Mouse (Mus musculus): ENCODE data around the gene Pskh1.
A peak's percentile ranks its signal among the peaks of the same experiment; 100 is the strongest.

Gene Pskh1

DNA sequence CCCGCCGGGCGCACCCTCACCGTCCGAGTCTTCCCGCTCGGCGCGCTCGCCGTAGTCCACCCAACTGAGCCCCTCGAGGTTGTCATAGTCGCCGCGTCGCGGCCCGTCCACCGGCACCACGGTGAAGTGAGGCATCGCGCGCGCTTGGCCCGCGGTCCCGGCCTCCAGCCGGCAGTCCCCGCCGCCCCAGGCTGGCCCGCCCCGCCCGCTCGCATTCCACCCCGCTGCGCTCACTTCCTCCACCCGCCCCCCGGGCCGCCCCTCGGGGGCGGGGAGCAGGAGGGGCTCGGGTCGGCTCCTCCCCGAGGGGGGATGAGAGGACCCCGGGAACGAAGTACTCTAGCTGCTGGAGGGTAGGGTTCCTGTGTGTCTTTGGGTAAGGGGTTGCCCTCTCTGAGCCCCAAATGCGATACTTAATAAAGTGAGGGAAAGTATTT lies 65.7 kb downstream of the Pskh1 start, which contains the start of gene Slc12a4:
Slc12a4 (minus strand) TSS at position 193 of the 437 bp plus-strand sequence.
- TF ChIP-seq NANOG (IDR thresholded peaks at IDR 0.05; ENCODE audit: borderline replicate concordance, low read length) (no peak), POU5F1 (IDR thresholded peaks at IDR 0.05; ENCODE audit: borderline replicate concordance, low read length) (no peak), CTCF (conservative IDR thresholded peaks at IDR 0.05; ENCODE audit: low read length) (no peak)

DNA sequence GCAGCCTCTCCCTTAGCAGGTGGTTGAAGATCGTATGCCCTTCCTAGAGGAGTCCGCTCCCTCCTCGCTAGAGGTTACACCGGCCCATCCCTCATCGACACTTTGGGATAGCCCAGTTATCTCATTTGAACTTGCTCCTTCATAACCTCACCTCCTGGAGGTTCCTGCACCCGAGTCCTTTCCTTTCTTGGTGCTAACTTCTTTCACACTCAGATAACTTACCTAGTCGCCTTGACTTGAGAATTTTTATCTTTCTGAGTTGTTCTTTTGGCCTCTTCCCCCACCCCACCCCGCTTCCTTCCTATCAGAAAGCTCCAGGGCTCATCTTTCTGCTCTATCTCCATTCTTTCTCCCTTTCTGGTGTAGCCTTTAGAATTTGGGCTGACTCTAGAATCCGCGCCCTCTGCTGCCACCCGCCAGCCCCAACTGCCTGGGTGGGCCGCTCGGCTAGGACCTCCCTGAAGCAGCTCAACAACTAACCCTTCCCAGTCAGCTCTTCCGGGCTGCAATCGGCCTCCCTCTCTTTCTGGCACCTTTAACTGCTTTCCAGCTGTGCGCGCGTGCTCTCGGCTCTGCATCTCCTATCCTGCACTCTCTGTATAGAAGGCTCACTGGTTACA lies 66.6 kb downstream of the Pskh1 start:
- TF ChIP-seq POU5F1 (IDR thresholded peaks at IDR 0.05; ENCODE audit: borderline replicate concordance, low read length), result no peak
- TF ChIP-seq CTCF (conservative IDR thresholded peaks at IDR 0.05; ENCODE audit: low read length), result no peak
- peak; percentile 69; the same call in 1 of the 2 replicates for TF ChIP-seq NANOG (IDR thresholded peaks at IDR 0.05; ENCODE audit: borderline replicate concordance, low read length)
- Histone ChIP-seq H3K36me3 (ENCODE audit: insufficient read depth, low read length) (peaks cover 7% of the 10 kb centered on the region; the same call in 1 of the 2 replicates), H3K27me3 (ENCODE audit: insufficient read depth, low read length) (peaks cover 6% of the 10 kb centered on the region; the same call in 1 of the 2 replicates), H3K9me3 (ENCODE audit: low read length) (no peaks in the 10 kb centered on the region), H3K4me1 (replicated peaks; ENCODE audit: low read depth, low read length) (peaks cover 84% of the 10 kb centered on the region), H3K4me3 (replicated peaks; ENCODE audit: low read length) (peak overlapping the region; percentile 94)

More for the DNA sequence above, 65.7 kb downstream of the Pskh1 start, which contains the start of gene Slc12a4:
- Histone ChIP-seq H3K4me3 (replicated peaks; ENCODE audit: low read length) (peak within 1 kb of the TSS; percentile 94), H3K36me3 (ENCODE audit: insufficient read depth, low read length) (peaks cover 7% of the 10 kb centered on the region; the same call in 1 of the 2 replicates), H3K9me3 (ENCODE audit: low read length) (no peaks in the 10 kb centered on the region), H3K27me3 (ENCODE audit: insufficient read depth, low read length) (peaks cover 6% of the 10 kb centered on the region; the same call in 1 of the 2 replicates), H3K4me1 (replicated peaks; ENCODE audit: low read depth, low read length) (peaks cover 85% of the 10 kb centered on the region)

DNA sequence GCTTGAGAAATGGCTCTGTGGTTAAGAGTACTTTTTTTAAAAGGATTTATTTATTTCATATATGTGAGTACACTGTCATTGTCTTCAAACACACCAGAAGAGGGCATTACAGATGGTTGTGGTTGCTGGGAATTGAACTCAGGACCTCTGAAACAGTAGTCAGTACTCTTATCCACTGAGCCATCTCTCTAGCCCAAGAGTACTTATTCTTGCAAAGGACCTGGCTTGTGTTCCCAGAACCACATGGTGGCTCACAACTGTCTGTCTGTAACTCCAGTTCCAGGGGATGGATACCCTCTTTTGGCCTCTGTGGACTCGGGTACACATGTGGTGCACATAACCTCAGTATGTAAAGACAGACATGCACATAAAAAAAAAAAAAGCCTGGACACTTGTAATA lies 69.1 kb downstream of the Pskh1 start:
- peaks cover 82% of the 10 kb centered on the region for H3K4me1 ChIP-seq (replicated peaks; ENCODE audit: low read depth, low read length)
- H3K36me3 ChIP-seq (ENCODE audit: insufficient read depth, low read length), result no peaks in the 10 kb centered on the region
- peaks cover 6% of the 10 kb centered on the region; the same call in 1 of the 2 replicates for H3K27me3 ChIP-seq (ENCODE audit: insufficient read depth, low read length)
- no peak overlapping the region for H3K4me3 ChIP-seq (replicated peaks; ENCODE audit: low read length)
- TF ChIP-seq NANOG (IDR thresholded peaks at IDR 0.05; ENCODE audit: borderline replicate concordance, low read length) (no peak), CTCF (conservative IDR thresholded peaks at IDR 0.05; ENCODE audit: low read length) (no peak), POU5F1 (IDR thresholded peaks at IDR 0.05; ENCODE audit: borderline replicate concordance, low read length) (no peak)
- H3K9me3 ChIP-seq (ENCODE audit: low read length), result no peaks in the 10 kb centered on the region

DNA sequence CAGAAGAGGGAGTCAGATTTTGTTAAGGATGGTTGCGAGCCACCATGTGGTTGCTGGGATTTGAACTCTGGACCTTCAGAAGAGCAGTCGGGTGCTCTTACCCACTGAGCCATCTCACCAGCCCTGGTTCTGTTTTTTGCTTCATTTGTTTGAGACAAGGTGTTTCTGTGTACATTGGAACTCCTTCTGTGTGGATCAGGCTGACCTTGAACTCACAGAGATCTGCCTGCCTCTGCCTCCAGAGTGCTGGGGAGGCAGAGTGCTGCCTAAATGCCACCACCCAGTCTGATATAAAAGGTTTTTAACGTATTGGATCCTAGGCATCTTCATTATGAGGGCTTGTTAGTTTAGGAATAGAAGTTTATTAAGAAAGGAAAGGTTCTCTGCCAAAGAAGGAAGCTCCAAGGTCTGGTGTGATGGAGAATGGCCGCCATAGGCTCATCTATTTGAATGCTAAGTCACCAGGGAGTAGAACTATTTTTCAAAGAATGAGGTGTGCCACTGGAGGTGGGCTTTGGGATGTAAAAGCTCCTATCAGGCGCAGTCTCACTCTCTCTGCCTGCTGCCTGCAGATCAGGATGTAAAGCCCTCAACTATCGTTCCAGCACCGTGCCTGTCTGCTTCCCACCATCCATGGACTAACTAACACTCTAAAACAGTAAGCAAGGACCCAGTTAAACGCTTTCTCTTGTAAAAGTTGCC lies 70.9 kb downstream of the Pskh1 start:
- TF ChIP-seq NANOG (IDR thresholded peaks at IDR 0.05; ENCODE audit: borderline replicate concordance, low read length), result no peak
- TF ChIP-seq POU5F1 (IDR thresholded peaks at IDR 0.05; ENCODE audit: borderline replicate concordance, low read length), result no peak
- no peak for TF ChIP-seq CTCF (conservative IDR thresholded peaks at IDR 0.05; ENCODE audit: low read length)

DNA sequence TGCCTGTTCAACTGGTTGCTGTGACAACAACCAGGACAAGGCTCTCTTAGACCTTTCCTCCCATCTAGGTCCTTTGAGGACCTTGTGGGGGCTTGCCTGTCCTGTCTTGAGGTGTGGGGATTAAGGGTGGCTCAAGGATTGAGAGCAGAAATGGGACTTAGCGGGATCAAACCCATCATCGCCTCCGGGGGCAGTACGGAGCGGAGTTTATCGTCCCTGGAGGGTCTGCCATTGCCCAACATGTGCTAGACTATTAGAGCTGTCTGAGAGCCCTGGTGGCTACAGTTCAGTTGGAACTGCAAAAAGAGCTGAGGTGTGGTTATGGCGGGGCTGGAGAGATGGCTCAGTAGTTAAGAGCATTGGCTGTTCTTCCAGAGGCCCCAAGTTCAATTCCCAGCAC lies 75.1 kb downstream of the Pskh1 start:
- Histone ChIP-seq H3K4me1 (replicated peaks; ENCODE audit: low read depth, low read length) (peaks cover 56% of the 10 kb centered on the region), H3K27me3 (ENCODE audit: insufficient read depth, low read length) (no peaks in the 10 kb centered on the region), H3K4me3 (replicated peaks; ENCODE audit: low read length) (no peak overlapping the region), H3K36me3 (ENCODE audit: insufficient read depth, low read length) (0 out of 2 replicates have a peak, but pooled peaks cover 2% of the 10 kb centered on the region), H3K9me3 (ENCODE audit: low read length) (peaks cover 25% of the 10 kb centered on the region)
- peak; percentile 29 for TF ChIP-seq CTCF (conservative IDR thresholded peaks at IDR 0.05; ENCODE audit: low read length)
- no peak for TF ChIP-seq NANOG (IDR thresholded peaks at IDR 0.05; ENCODE audit: borderline replicate concordance, low read length)

More for the DNA sequence above, 70.9 kb downstream of the Pskh1 start:
- H3K4me3 ChIP-seq (replicated peaks; ENCODE audit: low read length), result no peak overlapping the region
- peaks cover 84% of the 10 kb centered on the region for H3K4me1 ChIP-seq (replicated peaks; ENCODE audit: low read depth, low read length)
- 0 out of 2 replicates have a peak, but pooled peaks cover 2% of the 10 kb centered on the region for H3K27me3 ChIP-seq (ENCODE audit: insufficient read depth, low read length)
- 0 out of 2 replicates have a peak, but pooled peaks cover 2% of the 10 kb centered on the region for H3K36me3 ChIP-seq (ENCODE audit: insufficient read depth, low read length)
- H3K9me3 ChIP-seq (ENCODE audit: low read length), result no peaks in the 10 kb centered on the region

DNA sequence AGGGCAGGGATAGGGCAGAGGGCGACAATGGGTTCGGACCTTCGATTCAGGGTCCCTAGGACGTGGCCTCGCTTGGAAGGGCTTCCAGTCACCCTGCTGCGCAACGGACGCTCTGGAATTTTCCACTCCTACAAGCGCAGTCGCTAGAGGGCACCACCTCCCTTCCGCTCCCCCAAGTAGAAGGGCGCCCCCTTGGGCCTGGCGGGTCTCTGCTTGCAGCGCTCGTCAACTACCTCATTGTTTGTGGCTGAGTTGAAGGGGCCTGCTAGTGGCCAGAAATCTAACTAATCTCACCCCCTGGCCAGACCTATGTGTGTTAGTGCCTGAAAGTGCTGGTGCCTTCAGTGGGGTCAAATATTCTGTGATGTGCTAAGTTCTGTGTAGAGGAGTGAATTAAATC lies 79.1 kb downstream of the Pskh1 start, which contains the start of gene Dpep3:
Dpep3 (minus strand) TSS at position 105 of the 400 bp plus-strand sequence.
- peaks cover 32% of the 10 kb centered on the region for H3K9me3 ChIP-seq (ENCODE audit: low read length)
- peaks cover 22% of the 10 kb centered on the region for H3K4me1 ChIP-seq (replicated peaks; ENCODE audit: low read depth, low read length)
- TF ChIP-seq POU5F1 (IDR thresholded peaks at IDR 0.05; ENCODE audit: borderline replicate concordance, low read length) (no peak), CTCF (conservative IDR thresholded peaks at IDR 0.05; ENCODE audit: low read length) (peak; percentile 16; the same call in 1 of the 2 replicates)
- H3K4me3 ChIP-seq (replicated peaks; ENCODE audit: low read length), result 0 out of 2 replicates have a peak within 1 kb of the TSS, but pooled peaks have one; percentile 3
- no peaks in the 10 kb centered on the region for H3K27me3 ChIP-seq (ENCODE audit: insufficient read depth, low read length)
- 0 out of 2 replicates have a peak, but pooled peaks cover 2% of the 10 kb centered on the region for H3K36me3 ChIP-seq (ENCODE audit: insufficient read depth, low read length)

DNA sequence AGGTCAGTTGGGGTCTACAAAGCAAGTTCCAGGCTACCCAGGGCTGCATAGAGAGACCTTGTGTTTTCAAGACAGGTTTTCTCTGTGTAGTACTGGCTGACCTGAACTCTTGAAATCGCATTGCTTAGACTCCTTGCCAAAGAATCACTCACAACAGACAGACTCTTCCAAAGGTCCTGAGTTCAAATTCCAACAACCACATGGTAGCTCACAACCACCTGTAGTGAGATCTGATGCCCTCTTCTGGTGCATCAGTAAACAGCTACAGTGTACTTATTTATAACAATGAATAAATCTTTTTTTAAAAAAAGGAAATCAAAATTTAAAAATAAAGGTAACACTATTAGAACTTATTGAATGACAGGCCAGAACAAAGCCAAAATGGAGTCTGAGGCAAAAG lies 80.9 kb downstream of the Pskh1 start:
- H3K36me3 ChIP-seq (ENCODE audit: insufficient read depth, low read length), result no peaks in the 10 kb centered on the region
- no peak overlapping the region for H3K4me3 ChIP-seq (replicated peaks; ENCODE audit: low read length)
- peaks cover 4% of the 10 kb centered on the region for H3K27me3 ChIP-seq (ENCODE audit: insufficient read depth, low read length)
- peaks cover 32% of the 10 kb centered on the region for H3K9me3 ChIP-seq (ENCODE audit: low read length)
- H3K4me1 ChIP-seq (replicated peaks; ENCODE audit: low read depth, low read length), result peaks cover 19% of the 10 kb centered on the region
- TF ChIP-seq POU5F1 (IDR thresholded peaks at IDR 0.05; ENCODE audit: borderline replicate concordance, low read length) (no peak), NANOG (IDR thresholded peaks at IDR 0.05; ENCODE audit: borderline replicate concordance, low read length) (no peak), CTCF (conservative IDR thresholded peaks at IDR 0.05; ENCODE audit: low read length) (no peak)
